Mouse (Mus musculus): ENCODE data around the gene Eci3. TPM values are rescaled to one million over a fixed set of nuclear protein-coding genes. Genes with fewer than 3 reads are reported as not detected.

Gene Eci3
- not detected in 4 replicates for total RNA-seq (2023; ENCODE audit: inconsistent age)

DNA sequence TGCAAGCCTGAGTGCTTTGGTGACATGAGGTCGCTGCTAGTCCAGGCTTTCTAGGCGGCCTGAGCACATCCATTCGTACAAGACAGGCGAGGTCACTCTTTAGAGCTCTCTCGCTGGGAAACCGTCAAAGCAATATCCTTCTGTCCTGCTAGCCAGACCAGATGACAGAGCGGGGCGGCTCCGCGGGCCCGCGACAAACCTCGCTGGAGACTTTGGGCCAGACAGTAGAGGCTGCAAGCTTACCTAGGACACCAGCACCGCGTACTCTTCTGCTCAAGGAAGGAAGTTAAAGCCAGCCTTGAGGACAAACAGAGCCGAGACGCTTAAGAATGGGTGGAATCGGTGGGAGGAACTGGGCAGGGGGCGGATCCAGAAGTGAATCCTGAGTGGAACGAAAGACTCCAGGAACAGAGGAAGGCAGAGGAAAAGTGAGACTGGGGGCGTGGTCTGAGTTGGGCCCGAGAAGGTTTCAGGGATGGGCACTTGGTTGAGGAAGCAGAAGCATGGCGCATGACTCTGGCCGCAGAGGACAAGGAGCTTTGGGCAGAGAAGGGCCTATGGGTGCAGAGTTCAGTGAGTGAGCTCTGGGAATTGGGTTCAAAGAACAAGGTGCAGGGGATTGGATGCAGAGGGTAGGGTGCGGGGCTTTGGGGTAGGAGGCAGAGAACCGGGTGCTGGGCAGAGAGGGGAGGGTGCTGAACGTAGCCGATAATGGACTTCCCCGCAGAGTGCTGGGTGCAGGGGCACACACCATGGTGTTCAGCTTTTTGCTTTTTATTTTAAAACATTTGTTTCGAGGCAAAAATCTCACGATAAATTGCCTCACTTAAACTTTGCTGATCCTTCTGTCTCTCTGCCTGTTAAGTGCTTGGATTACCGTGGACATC, at the start of gene Eci3:
Eci3 (minus strand) TSS at position 300 of the 887 bp plus-strand sequence.

GRCm38 (mm10) chr13:34924210-34924609, 39.4 kb downstream of the Eci3 start, which contains the start of the genes Fam217a and 4933417A18Rik:
Gene Fam217a (minus strand): TSS chr13:34924310.
Gene 4933417A18Rik (plus strand): TSS chr13:34924409.

Other genes starting within 250 kb of the Eci3 start
- gene Fam50b, start 229.0 kb downstream of the Eci3 start, total RNA-seq (2023; ENCODE audit: inconsistent age): not detected in 4 replicates
- gene Prpf4b, start 88.5 kb downstream of the Eci3 start, total RNA-seq (2023; ENCODE audit: inconsistent age): 170 to 188 TPM (median 177 TPM) in 4 replicates
- not detected in 4 replicates for gene Fam217a, start 39.5 kb downstream of the Eci3 start, total RNA-seq (2023; ENCODE audit: inconsistent age)
- not detected in 4 replicates for gene 4933417A18Rik, start 39.4 kb downstream of the Eci3 start, total RNA-seq (2023; ENCODE audit: inconsistent age)
- gene Eci2, start 63.3 kb upstream of the Eci3 start, total RNA-seq (2023; ENCODE audit: inconsistent age): 19.5 to 27.7 TPM (median 21.4 TPM) in 4 replicates